Mouse (Mus musculus) thymus, adult 2 months (tissue): ENCODE measurements around the gene Tbx21. TPM values are rescaled to one million over a fixed set of nuclear protein-coding genes. Genes with fewer than 3 reads are reported as not detected.
A peak's percentile ranks its signal among the peaks of the same experiment; 100 is the strongest.

ENCODE experiments used
- DNase-seq: peaks from one replicate; pipeline ENCODE4 v3.0.0; 2021
- H3K27ac ChIP-seq: fragments of 200-500 bp; 2 replicates; pipeline ENCODE4 v1.5.1; 2012; ENCODE audit warnings: low read length, control low read depth; ENCODE audit not compliant: control insufficient read depth, insufficient read depth
- H3K27me3 ChIP-seq: fragments of 200-500 bp; 2 replicates; pipeline ENCODE4 v1.6.1; 2012; ENCODE audit warnings: mild to moderate bottlenecking, low read length, moderate library complexity, mixed read lengths; ENCODE audit not compliant: control insufficient read depth, insufficient read depth
- H3K36me3 ChIP-seq: fragments of 200-500 bp; 2 replicates; pipeline ENCODE4 v1.6.1; 2012; ENCODE audit warnings: mild to moderate bottlenecking, low read length, moderate library complexity; ENCODE audit not compliant: control insufficient read depth, insufficient read depth
- H3K4me1 ChIP-seq: fragments of 200-500 bp; replicated peaks from 2 replicates; pipeline ENCODE4 v1.6.1; 2012; ENCODE audit warnings: low read length; ENCODE audit not compliant: control insufficient read depth, insufficient read depth
- H3K4me3 ChIP-seq: fragments of 200-500 bp; 2 replicates; pipeline ENCODE4 v1.5.1; 2012; ENCODE audit warnings: mild to moderate bottlenecking, low read length, control low read depth, moderate library complexity; ENCODE audit not compliant: control insufficient read depth, insufficient read depth
- CTCF ChIP-seq: fragments of 200-500 bp; IDR thresholded peaks from 2 replicates; pipeline ENCODE4 v1.5.1; 2012; ENCODE audit warnings: mild to moderate bottlenecking, control low read depth, low read length, moderate library complexity, borderline replicate concordance; ENCODE audit not compliant: control insufficient read depth, poor library complexity, insufficient read depth; ENCODE audit errors: extremely low read depth
- POLR2A ChIP-seq: fragments of 200-500 bp; IDR thresholded peaks from 2 replicates; pipeline ENCODE4 v1.6.1; 2012; ENCODE audit warnings: mild to moderate bottlenecking, low read length, control low read depth, moderate library complexity; ENCODE audit not compliant: control insufficient read depth, poor library complexity, insufficient read depth; ENCODE audit errors: extremely low read depth
- WGBS: fragments of 180-500 bp; shearing (Covaris S2); methylation state at CpG from one replicate; pipeline ENCODE4 v1.1.7; 2018; 5-methylcytosine and 5-hydroxymethylcytosine counted together
- polyA plus RNA-seq: library from polyadenylated mRNA; depleted of rRNA; stranded (reverse); fragments of >200 nt; gene quantifications from 2 replicates; pipeline ENCODE4 v1.2.3, GENCODE M21; 2012

Gene Tbx21
- polyA plus RNA-seq, 1 experiment, result 4.0 TPM

GRCm38 (mm10) chr11:97150411-97151330 lies 35.5 kb upstream of the Tbx21 start:
- H3K36me3 ChIP-seq, result no peaks in the 10 kb centered on the region
- no peak overlapping the region for H3K27ac ChIP-seq
- peak overlapping the region; percentile 36 for H3K4me3 ChIP-seq
- under 1% methylated on average over 87 of the region's 102 CpGs for WGBS
- peaks cover 15% of the 10 kb centered on the region for H3K4me1 ChIP-seq
- TF ChIP-seq CTCF (no peak), POLR2A (no peak)
- peaks cover 11% of the 10 kb centered on the region; the same call in 1 of the 2 replicates for H3K27me3 ChIP-seq
- no peak for DNase-seq

GRCm38 (mm10) chr11:97149995-97150410 lies 34.9 kb upstream of the Tbx21 start:
- TF ChIP-seq CTCF (no peak), POLR2A (no peak)
- no peaks in the 10 kb centered on the region for H3K36me3 ChIP-seq
- peaks cover 11% of the 10 kb centered on the region; the same call in 1 of the 2 replicates for H3K27me3 ChIP-seq
- H3K27ac ChIP-seq, result no peak overlapping the region
- peak overlapping the region; percentile 36; the same call in 1 of the 2 replicates for H3K4me3 ChIP-seq
- peaks cover 15% of the 10 kb centered on the region for H3K4me1 ChIP-seq
- WGBS, result 3% methylated on average over 14 of the region's 14 CpGs
- DNase-seq, result no peak

- Histone ChIP-seq H3K36me3 (no peaks in the 10 kb centered on the region), H3K27me3 (peaks cover 11% of the 10 kb centered on the region; the same call in 1 of the 2 replicates), H3K27ac (no peak overlapping the region), H3K4me3 (no peak overlapping the region), H3K4me1 (peaks cover 16% of the 10 kb centered on the region)
- no peak for DNase-seq
- TF ChIP-seq CTCF (no peak), POLR2A (no peak)
- WGBS, result 92% methylated on average over 9 of the region's 9 CpGs
Measured at GRCm38 (mm10) chr11:97149026-97149425, 33.9 kb upstream of the Tbx21 start.

- TF ChIP-seq CTCF, result no peak
- no peak for TF ChIP-seq POLR2A
- Histone ChIP-seq H3K36me3 (no peaks in the 10 kb centered on the region), H3K4me1 (peaks cover 20% of the 10 kb centered on the region)
Measured at GRCm38 (mm10) chr11:97148591-97148990, 33.5 kb upstream of the Tbx21 start.

GRCm38 (mm10) chr11:97147333-97147732 lies 32.2 kb upstream of the Tbx21 start:
- Histone ChIP-seq H3K27ac (no peak overlapping the region), H3K27me3 (peaks cover 11% of the 10 kb centered on the region; the same call in 1 of the 2 replicates), H3K36me3 (no peaks in the 10 kb centered on the region), H3K4me1 (peaks cover 29% of the 10 kb centered on the region), H3K4me3 (no peak overlapping the region)
- WGBS, result 38% methylated on average over 8 of the region's 8 CpGs
- DNase-seq, result no peak
- TF ChIP-seq POLR2A, result no peak
- TF ChIP-seq CTCF, result no peak

More at GRCm38 (mm10) chr11:97148591-97148990, 33.5 kb upstream of the Tbx21 start:
- 81% methylated on average over 12 of the region's 12 CpGs for WGBS
- peaks cover 11% of the 10 kb centered on the region; the same call in 1 of the 2 replicates for H3K27me3 ChIP-seq
- DNase-seq, result no peak
- no peak overlapping the region for H3K4me3 ChIP-seq
- no peak overlapping the region for H3K27ac ChIP-seq

- peaks cover 35% of the 10 kb centered on the region for H3K4me1 ChIP-seq
- no peak for TF ChIP-seq POLR2A
- TF ChIP-seq CTCF, result peak; percentile 89
- H3K27me3 ChIP-seq, result peaks cover 5% of the 10 kb centered on the region; the same call in 1 of the 2 replicates
- H3K4me3 ChIP-seq, result no peak overlapping the region
- no peak overlapping the region for H3K27ac ChIP-seq
- DNase-seq, result peak; percentile 76
- H3K36me3 ChIP-seq, result no peaks in the 10 kb centered on the region
- WGBS, result 19% methylated on average over 8 of the region's 8 CpGs
Measured at GRCm38 (mm10) chr11:97146724-97147123, 31.6 kb upstream of the Tbx21 start.
